Mouse (Mus musculus): ENCODE data around the gene Ankrd35.
"Not testable (repeated sequence)": the region's sequence is repeated elsewhere in the genome, so short reads cannot be mapped to it uniquely, and the experiment has no call there.

Gene Ankrd35

DNA sequence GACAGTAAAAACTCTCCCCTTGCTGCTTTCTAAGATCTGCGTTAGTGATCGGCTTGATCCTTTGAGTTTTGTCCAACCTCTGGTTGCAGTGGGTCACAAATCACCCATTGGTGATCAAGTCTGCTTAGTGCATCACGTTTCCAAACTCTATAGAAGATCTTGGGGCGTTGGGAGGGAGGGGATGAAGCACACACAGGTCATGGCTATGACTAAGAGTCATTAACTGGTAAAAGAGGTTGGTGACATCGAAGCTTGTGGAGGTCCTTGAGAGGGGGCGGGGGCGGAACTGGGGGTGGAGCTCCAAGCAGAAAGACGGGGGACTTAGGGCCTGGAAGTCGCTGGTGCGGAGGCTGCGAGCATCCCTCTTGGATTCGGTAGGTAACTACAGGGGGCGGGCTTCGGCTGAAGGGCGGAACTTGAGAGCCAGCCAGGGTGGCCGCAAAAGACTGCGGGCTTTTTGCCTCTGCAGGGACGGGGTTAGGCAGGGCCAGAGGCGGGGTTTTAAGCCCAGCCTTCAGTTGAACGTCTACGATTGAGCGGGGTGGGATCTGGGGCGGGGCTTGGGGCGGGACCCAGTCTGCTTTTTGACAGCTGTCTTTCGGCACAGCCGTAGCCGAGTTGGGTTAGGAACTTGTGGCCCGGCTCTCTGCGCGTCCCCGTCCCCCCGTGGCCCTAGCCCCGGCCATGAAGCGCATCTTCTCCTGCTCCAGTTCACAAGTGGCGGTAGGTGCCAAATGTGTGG is at the start of gene Ankrd35:
Ankrd35 (plus strand) TSS at position 405 of the 742 bp plus-strand sequence.
- DNase-seq, result peak; percentile 84 to 87

DNA sequence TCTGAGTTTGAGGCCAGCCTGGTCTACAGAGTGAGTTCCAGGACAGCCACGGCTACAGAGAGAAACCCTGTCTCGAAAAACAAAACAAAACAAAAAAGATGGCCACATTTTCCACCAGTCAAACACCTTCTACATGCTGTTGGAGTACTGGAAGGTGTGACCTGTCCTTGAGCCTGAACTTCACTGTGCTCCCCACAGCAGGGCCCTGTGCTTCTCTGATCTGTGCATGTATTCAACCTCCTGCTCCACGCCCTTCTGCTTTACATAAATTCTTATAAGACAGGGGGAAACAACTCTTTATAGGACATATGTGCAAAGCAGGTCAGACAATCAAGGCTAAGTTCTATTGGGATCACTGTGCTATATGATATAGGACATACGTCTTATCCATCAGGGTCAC is 46.7 kb upstream of the Ankrd35 start:
- no peak for DNase-seq

DNA sequence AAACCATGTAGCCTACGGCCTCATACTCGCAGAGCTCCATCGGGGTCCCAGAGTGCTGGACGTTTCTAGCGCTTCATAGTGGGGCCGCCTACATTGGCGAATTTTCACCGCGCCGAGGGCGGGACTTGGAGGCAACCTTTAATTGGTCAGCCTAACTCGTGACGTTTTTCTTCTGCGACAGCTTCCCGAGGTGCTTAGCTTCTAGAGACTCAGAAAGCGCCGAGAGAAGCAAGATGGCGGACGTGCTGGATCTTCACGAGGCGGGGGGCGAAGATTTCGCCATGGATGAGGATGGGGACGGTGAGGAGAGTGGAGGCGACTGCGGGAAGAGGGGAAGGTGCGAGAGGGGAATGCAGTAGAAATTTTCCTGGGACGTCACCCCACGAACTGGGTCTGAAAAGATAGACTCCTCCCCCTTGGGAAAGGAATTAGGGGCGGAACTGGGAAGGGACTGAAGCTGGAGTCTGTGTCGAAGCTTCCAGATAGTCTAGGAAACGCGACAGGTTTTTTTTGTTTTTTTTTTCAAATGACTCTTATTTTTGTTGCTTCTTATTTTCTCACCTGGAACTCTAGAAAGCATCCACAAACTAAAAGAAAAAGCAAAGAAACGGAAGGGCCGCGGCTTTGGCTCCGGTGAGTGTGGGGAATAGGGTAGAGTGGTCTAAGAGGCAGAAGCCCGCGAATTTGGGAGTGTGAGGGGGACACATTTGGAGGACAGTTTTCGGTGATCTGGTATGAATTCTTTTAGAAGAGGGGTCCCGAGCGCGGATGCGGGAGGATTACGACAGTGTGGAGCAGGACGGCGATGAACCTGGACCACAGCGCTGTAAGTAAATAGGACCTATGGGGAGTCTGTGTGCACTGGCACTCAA is 40.0 kb upstream of the Ankrd35 start, which contains the start of gene Rbm8a:
Rbm8a (plus strand) TSS at position 205 of the 872 bp plus-strand sequence.
- peak; percentile 94 to 95 for DNase-seq

DNA sequence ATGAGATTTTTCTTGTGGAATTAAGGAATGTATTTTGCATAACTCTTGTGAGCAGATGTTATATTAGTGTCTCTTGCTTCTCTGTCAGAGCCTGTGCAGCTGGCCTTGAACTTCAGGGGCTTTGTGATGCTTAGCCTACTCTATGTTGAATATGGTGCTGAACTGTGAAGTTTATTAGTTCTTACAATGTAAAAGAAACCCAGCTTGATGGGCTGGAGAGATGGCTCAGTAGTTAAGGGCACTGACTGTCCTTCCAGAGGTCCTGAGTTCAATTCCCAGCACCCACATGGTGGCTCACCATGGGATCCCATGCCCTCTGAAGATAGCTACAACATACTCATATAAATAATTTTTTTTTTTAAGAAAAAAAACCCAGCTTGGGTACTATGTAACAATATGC is 37.9 kb upstream of the Ankrd35 start:
- no peak for DNase-seq

DNA sequence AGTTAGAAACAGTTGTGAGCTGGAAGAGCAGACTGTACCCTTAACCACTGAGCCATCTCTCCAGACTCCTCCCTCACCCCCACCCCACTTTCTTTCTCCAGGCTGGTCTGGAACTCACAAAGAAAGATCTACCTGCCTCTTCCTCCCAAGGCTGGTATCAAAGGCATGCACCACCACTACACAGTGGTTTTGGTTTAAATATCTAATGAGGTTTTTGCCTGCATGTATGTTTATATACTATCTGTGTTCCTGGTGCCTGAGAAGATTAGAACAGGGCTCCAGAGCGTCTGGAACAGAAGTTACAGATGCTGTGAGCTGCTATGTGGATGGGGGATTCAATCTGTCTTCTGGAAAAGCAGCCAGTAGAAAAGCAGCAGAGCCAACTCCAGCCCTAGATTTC is 35.9 kb upstream of the Ankrd35 start:
- DNase-seq, result no peak

DNA sequence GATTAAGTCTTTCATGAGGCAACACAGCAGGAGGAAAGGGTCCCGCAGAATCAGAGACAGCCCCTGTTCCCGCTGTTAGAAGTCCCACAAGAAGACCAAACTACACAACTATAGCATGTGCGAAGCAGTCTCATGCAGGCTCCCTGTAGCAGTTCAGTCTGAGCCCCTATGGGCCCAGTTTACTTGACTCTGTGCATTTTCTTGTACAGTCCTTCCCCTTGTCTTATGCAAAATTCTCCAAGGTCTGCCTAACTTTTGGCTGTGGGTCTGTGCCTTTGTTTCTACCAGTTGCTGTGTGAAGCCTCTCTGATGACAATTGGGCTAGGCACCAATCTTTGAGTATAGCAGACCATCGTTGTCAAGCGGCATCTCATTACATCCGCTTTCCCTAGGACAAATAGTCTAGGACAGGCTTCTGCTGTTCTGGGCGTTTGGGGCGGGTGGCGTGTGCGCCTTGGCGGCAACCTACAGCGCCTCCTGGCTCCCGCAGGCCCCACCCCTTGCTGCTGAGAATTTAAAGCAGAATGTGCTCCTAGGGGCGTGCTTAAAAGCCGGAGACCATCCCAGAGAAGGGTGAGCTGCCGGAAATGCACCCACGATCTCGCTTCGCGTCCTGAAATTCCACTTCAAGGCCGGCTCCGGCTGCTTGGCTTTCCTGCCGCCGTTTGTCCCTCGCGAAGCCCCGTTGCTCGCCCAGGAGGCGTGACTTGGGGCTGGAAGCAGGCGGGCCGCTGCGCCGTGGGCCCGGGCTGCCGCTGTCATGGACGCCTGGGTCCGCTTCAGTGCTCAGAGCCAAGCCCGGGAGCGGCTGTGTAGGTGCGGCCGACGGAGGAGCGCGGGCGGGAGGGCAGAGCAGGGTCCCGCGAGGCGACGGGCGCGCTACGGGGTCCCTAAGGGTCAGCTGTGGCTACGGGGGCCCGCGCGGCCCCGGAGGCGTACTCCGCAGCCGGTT is 34.7 kb upstream of the Ankrd35 start, which contains the start of the genes Pex11b and Gm42957:
Pex11b (plus strand) TSS at position 449 of the 952 bp plus-strand sequence.
Gm42957 (plus strand) TSS at position 547 of the 952 bp plus-strand sequence.
- peak; percentile 83 to 85 for DNase-seq

DNA sequence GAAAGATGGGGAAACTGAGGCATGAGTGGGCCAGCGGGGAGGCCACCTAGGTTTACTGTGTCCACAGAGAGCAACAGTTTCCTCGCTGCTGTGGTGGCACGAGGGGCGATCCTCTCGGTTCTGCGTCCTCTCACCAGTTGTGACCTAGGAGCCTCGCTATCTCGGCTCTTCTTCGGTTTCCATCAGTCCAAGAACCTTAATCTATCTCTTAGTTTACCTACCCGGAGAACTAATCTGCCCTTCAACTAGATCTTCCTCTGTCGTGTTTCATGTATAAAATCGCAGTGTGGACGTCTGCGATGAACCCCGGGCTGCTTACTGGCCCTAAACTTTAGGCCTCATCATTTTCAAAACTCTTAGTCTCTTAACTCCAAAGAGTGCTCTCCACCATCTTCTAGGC is 34.0 kb upstream of the Ankrd35 start:
- no peak for DNase-seq

DNA sequence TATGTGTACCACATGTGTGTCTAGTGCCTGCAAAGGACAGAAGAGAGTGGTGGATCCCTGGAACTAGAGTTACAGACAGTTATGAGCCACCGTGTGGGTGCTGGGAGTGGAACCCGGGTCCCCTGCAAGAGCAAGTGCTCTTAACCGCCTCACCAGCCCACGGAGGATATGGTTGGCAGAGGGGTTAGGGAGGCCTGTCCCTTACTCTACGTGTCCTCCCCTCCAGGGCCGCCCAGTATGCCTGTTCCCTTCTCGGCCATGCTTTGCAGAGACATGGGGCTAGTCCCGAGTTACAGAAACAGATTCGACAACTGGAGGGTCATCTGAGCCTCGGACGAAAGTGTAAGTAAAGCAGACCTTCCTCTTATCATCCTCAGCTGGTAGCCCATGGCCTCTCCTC is 33.5 kb upstream of the Ankrd35 start:
- DNase-seq, result no peak

DNA sequence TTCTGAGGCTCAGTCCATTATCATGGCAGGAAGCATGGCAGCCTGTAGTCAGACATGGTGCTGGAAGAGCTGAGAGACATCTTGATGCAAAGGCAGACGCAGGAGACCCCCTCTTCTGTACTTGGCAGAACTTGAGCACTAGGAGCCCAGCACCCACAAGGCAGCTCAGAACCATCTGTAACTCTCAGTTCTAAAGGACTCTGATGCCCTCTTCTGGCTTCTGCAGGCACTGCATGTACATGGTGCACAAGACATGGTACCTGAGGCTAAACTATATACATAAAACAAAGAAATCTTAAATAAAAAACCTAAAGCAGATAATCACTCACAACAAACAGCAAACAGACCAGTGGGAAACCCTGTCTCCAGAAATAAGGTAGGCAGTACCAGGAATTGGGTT is 30.7 kb upstream of the Ankrd35 start:
- DNase-seq, result peak; percentile 84 to 85

DNA sequence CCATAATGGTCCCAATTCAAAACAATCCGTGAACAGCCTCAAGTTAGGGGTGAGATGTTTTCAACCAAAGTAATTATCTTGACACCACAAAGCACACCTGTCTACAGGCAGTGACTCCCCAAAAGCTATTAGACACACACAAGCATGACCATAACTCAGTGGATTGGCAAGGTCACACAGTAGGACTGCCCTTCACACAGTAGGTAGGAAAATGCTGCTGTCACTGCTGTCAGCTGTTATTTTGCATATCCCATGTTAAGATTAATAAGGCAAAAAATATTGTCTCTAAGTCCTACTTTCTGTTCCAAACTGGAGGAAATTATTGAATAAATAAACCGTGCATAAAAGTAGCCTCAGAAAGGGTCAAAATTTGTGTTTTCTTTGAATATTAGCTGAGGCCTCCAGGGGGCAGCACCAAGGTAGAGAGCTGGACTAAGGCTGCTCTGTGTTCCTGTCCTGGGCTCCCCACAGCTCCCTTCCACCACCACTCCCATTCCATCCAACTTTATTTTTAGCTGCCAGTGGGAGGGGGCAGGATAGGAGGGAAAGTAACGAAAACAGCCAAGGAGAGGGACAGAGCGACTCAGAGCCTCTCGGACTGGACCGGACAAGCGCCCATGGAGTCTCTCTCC is 24.8 kb upstream of the Ankrd35 start, which contains the start of gene Itga10:
Itga10 (plus strand) TSS at position 567 of the 632 bp plus-strand sequence.
- peak; percentile 47 to 63 for DNase-seq

DNA sequence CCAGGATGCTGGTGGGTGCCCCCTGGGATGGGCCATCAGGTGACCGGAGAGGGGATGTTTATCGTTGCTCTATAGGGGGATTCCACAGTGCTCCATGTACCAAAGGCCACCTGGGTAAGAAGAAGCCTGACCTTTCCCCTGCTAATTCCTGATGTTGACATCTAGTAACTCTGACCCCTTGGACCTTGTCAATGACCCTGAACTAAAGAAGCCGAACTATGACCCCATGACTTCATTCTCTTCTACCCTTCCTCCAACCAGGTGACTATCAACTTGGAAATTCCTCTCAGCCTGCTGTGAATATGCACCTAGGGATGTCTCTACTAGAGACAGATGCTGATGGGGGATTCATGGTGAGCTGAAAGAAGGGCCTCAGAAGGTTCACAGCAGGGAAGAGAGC is 22.6 kb upstream of the Ankrd35 start:
- DNase-seq, result no peak

DNA sequence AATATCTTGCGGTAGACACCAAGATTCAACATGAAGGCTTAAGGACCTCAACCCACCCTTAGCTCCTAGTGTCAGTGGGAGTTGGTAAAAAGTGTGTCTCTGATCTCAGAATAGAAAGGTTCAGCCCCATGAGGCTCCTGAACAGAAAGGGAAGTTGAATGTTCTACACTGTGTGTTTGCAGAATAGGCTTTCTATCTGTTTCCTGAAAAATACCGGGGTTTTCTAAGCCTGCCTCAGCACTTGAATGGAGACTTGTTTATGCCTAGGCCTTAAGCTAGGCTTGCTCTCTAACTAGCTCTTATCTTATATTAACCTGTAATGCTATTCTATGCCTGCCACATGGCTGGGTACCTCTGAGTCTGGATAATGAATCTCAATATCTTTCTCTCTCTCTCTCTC is 9.0 kb upstream of the Ankrd35 start:
- peak; percentile 16 to 28 for DNase-seq

DNA sequence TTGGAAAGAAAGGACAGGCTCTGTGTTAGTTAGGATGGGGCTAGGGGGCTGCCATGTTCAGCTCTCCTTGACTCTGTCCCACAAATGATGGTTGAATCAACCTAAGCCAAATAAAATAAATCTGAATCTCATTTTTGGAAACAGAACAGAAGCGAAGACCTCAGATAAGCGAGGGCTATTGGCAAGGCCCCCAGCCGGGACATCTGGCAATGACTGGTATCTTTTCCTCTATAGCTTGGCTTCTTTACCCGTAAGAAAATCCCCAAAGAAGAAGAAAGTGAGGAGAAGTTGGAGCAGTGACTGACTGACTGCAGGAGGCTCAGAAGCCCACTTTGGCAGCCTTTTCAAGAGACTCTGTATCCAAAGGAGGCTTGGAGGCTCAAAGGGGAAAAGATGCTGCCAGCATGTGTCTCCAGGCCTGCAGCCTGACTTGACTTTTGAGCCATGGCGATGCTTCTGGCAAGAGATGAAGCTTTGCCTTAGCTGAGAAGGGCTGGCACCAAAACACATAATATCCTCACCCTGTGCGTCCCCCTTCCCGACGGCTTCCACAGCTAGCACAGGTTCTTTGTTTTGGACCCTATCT is 7.1 kb upstream of the Ankrd35 start:
- no peak for DNase-seq

DNA sequence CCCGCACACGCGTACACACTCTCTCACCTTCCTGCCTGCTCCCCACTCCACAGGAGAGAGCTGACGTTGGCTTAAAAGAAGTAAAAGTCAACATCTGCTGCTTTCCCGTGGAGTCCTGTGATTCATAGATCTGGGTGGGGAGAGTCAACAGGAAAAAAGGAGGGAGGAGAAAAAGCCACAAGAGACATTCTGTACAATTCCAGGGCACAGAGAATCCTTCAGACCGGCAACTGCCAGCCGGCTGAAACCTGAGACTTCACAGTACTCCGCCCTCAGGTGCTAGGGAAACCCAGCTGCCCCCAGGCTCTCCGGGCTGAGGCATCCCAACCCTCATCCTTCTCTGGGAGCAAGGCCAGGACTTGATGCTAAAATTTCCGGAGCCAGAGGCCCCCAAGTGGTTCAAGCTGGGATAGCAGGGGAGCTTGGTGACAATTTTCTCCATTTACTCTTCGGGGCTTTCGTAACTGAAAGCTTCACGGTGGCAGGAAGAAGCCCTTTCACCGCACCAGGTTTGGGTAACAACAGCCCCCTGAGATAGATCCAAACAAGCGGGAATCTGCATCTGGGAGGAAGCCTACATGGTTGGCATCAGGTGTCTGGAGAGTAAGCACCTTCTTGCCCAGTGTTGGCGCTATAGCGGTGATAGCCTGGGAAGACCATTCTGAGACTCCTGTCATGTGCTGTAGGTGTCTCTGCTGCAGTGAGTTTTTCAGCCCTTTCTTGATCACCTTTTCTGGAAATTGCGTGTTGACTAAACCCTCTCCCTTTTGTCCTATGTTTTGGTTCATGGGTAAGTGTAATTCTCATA is 6.3 kb upstream of the Ankrd35 start:
- peak; percentile 73 to 76 for DNase-seq

DNA sequence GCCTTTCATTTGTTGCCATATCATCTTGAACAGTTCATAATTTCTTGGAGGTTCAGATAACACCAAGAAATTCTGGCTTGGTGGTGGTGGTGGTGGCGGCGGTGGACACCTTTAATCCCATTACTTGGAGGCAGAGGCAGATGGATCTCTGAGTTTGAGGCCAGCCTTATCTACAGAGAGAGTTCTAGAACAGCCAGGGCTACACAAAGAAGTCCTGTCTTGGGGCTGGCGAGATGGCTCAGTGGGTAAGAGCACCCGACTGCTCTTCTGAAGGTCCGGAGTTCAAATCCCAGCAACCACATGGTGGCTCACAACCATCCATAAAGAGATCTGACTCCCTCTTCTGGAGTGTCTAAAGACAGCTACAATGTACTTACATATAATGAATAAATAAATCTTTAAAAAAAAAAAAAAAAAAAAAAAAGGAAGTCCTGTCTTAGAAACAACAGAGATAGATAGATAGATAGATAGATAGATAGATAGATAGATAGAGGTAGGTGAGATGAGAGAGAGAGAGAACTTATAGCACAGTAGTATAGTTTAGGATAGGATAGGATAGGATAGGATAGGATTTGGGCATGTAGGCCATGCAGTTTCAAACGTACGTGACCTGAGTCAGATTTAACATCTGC is 4.1 kb upstream of the Ankrd35 start:
- not testable (repeated sequence) for DNase-seq

DNA sequence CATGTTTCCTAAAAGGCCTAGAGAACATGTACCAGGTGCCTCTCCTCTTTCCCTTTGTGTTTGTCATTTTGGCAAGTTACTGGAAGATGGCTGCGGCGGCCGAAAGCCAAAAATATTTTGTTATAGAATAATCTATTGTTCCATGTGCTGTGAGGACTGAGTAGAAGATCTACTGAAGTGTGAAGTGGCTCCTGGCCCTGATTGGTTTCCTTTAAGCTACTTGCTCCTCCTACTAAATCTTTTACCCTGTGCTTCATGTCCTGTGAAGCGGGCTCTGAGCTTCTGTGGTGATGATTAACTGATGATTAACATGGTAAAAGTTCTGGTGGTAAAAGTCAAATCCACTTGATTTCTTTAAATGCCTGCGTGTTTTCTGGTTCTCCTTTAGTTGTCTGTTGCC is 3.0 kb upstream of the Ankrd35 start:
- DNase-seq, result no peak

DNA sequence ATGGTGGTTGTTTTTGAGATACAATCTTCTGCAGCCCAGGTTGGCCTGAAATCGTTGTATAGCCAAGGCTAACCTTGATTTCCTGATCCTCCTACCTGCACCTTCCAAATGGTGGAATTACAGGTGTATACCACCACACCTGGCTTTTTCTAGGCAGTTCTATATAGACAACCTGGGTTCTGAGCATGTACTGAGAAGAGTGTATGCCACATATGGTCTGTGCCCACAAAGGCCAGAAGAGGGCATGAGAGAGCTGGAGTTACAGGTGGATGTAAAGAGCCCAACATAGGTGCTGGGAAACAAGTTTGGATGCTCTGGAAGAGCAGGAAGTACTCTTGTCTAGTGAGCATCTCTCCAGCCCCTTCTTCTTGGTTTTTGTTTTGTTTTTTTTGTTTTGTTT is 2.6 kb upstream of the Ankrd35 start:
- peak; percentile 40 to 43 for DNase-seq

DNA sequence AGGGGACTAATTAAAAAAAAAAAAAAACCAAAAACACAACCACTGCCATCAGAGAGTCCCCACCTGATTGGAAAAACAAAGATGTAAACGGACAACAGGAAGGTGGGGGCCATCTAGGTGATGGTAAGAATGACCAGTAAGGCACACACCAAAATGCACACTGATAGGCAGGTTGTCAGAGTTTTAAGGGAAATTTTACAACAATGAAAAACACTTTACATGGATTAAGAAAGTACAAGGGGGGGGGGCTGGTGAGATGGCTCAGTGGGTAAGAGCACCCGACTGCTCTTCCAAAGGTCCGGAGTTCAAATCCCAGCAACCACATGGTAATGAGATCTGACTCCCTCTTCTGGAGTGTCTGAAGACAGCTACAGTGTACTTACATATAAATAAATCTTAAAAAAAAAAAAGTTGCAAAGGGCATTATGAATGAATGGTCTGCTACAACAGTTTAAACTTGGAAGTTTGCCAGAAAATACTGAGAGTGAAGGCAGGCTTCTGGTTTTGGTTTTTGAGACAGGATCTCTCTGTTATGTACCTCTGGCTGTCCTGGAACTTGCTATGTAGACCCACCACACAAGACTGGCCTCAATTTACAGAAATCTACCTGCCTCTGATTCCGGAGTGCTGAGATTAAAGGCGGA is 1.4 kb upstream of the Ankrd35 start:
- no peak for DNase-seq

DNA sequence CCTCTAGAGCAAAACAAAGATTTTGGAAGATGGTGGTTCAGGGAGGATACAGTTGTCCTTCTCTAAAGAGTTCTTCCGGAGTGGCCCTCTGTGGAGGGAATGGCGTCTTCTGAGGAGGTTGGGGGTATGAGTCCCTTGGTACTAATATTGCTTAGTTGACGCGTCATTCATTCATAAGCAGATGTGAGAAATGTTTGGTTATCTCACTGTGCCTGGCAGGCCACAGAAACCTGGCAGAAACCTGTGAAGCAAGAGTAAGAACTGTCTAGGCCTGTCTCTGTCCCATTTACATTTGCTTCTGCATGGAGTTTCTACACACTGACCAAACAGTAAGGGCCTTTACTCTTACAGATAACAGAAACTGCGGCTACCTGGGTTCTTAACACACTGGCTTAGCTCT is 1.6 kb downstream of the Ankrd35 start:
- DNase-seq, result no peak

DNA sequence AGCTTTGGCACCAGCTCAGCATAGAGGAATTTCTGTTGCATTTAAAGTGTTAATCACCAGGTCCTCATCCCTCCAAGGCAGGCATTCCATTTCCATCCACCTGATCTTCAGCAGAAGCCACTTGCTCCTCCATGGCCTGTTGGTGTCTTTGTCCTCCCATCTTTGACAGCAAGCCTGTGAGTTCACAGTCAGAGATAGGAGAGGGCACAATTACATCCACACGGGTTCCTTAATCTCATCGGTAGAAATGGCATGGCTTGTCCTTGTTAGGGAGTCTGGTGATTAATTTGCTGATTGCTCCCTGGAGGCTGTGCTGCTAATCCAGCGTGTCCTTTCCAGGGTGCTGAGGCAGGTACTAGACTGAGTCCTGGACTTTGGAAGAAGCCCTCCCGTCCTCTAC is 3.6 kb downstream of the Ankrd35 start:
- DNase-seq, result no peak

Measured in B cell, adult 2 months (primary cell).